Mouse (Mus musculus) c-Kit-positive CD71-positive TER-119-negative erythroid progenitor cells, embryonic 14.5 days (primary cell): Measurements from ENCODE around the gene Brox.
A peak's percentile ranks its signal among the peaks of the same experiment; 100 is the strongest.
"Not testable (repeated sequence)": the region's sequence is repeated elsewhere in the genome, so short reads cannot be mapped to it uniquely, and the experiment has no call there.

Source experiments
- DNase-seq: peaks from one replicate; pipeline ENCODE4 v3.0.0-alpha.2; 2013; ENCODE audit warnings: low read depth

Gene Brox

DNA sequence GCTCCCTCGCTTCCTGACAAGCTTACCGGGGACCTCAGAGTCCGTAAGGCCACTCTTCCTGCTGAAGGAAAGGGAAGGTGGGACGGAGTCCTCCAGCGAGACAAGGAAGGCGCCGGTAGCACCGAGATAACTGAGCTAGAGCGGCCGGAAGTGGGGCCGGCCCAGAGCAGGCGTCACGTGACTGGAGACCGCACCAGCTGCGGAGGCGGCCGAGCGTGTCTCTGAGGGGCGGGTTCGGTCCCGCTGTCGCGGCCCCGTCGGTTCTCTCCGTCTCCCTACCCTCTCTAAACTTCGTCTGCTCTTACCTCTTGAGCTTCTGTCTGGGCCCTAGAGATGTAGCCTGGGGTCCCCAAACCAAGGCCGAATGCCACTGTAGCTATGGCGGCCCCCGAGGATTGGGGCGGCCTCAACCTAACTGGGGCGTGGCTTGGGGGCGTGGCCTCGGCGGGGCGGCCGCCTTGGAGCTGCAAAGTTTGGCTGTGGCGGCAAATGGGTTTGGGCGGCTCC is at the start of gene Brox:
Gene Brox (minus strand): TSS at position 393 of the 507 bp plus-strand sequence.
- DNase-seq: peak; percentile 80

DNA sequence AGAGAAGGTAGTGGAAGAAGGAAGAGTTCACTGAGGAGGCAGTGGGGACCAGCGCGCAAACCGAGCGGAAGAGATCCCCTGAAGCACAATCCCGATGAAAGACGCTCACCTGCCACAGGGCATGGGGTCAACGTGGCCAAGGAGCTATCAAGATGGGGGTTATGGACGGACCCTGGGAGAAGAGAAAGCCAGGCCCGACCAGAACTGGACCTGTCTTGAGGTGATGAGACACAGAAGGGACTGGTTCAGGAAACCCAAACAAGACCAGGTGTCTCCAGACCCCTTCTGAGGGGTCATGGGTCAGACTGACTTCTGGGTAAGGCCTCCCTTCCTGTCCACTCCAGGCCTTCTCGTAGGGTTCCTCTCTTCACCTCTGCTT is 48.7 kb upstream of the Brox start:
- no peak for DNase-seq

DNA sequence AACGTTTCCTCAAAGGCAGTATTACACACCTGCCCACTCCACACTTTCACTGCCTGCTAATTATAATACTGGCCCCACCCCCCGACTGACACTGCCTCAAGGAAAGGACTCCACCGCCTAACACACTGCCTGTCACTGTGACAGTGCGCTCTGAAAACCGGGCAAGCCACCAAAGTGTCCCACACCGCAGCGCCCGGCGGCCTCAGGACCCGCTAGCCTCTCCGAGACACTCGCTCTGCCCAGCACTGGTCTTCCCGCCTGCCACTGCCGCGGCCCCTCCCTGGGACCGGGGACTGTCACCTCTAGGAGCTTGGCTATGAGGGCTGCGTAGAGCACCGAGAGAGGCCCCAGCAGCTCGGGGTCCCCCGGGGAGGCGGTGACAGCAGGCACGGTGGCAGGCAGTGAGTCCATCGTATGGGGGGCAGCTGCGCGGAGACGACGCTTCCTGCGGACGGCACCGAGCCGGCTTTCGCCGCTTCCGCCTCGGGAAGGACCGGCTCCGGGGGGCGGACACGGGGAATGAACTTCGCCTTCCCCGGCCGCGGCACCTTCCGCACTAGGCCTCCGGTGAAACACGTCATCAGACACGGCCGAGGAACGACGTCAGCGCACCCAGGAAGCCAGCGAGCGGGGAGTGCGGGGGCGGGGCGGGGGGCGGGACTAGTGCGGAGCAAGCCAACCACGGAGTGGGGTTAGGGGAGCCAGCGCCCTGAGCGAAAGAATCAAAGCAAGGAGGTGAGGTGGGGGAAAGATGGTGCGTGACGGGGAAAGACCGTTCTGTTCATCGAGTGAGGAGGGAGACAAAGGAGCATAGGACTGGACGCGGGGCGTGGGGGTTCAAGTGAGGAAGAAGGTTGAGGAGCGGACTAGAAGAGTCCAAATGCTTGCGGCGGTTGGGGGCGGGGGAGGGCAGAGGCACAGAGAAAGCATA is 48.1 kb upstream of the Brox start:
- DNase-seq: peak; percentile 90

GRCm38 (mm10) chr1:183342902-183343301 is 45.8 kb upstream of the Brox start:
- not testable (repeated sequence) for DNase-seq

DNA sequence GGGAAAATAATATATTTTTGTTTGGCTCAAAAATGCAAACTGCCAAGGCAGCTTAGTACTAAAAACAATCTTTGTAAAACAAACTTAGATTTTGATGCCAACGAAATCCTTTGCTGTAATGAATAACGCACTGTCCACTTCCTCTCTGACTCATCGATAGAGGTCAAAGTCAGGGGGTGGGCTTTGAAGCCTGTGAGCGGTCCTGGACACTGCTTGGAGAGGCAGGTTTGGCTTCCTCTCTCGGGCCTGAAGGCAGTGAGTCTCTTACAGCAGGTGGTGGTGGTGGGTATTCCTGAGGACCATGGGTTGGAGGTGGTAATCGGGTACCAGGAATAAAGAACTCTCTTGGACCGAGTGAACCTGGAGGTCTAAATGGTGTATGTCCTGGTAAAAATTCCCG is 30.1 kb upstream of the Brox start:
- no peak for DNase-seq

GRCm38 (mm10) chr1:183324433-183324832 is 27.4 kb upstream of the Brox start:
- DNase-seq: no peak

DNA sequence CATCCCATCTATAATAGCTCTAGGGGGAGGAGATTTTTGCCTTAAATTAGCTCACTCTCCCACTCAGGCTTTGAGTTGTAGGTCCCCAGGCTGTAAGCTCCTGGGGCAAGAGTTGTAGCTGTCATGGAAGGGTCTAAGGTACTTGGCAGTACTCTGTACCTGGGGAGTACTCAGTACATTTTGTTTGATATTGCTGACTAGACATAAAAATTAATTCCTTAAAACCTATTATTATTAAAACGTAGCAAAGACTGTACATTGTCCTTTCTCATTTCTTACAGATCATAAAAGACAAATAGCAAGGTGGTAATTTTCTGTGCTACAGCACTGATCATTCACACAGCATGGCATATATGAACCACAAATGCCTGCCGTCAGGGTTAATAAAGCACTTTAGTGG is 26.9 kb upstream of the Brox start:
- DNase-seq: no peak

- not testable (repeated sequence) for DNase-seq
Observed at GRCm38 (mm10) chr1:183322496-183322895, 25.4 kb upstream of the Brox start.

GRCm38 (mm10) chr1:183320708-183321107 is 23.6 kb upstream of the Brox start:
- DNase-seq: no peak

GRCm38 (mm10) chr1:183315783-183316182 is 18.7 kb upstream of the Brox start:
- no peak for DNase-seq

GRCm38 (mm10) chr1:183312076-183312475 is 15.0 kb upstream of the Brox start:
- no peak for DNase-seq

DNA sequence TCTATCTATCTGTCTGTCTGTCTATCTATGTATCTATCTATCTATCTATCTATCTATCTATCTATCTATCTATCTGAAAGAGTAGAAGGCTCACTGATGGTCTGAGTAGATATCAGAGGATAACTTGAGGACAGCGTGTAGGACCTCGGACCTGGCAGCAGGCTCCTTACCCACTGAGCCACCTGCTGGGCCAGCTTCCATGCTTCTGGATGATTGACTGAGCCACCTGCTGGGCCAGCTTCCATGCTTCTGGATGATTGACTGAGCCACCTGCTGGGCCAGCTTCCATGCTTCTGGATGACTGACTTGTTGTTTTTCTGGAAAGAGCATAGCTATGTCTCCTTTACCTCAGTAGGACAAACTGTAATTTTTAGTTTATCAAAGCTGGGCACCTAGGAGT is 12.5 kb upstream of the Brox start:
- DNase-seq: not testable (repeated sequence)

GRCm38 (mm10) chr1:183308476-183308875 is 11.4 kb upstream of the Brox start:
- DNase-seq: no peak

GRCm38 (mm10) chr1:183307555-183307954 is 10.5 kb upstream of the Brox start:
- DNase-seq: no peak

DNA sequence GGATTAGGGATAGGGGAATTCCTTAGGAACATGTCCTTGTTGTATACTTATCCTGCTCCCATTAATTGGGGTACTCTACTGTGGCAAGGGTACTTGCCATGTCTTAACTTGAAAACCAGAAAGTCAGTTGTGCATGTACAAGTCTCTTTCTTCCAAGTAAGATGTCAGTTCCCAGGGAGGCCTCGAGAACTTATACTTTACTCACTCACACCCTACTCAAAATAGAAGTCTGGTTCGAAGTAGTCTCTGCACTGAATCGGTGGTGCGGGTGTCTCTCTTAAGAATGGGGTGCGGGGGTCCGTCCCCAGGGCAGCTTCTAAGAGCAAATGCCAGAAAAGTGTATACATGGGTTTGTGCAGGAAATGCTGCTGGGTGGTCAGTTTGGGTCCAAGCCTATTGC is 2.1 kb upstream of the Brox start:
- DNase-seq: peak; percentile 99

GRCm38 (mm10) chr1:183297886-183298489 is 919 bp upstream of the Brox start:
- peak; percentile 70 for DNase-seq

DNA sequence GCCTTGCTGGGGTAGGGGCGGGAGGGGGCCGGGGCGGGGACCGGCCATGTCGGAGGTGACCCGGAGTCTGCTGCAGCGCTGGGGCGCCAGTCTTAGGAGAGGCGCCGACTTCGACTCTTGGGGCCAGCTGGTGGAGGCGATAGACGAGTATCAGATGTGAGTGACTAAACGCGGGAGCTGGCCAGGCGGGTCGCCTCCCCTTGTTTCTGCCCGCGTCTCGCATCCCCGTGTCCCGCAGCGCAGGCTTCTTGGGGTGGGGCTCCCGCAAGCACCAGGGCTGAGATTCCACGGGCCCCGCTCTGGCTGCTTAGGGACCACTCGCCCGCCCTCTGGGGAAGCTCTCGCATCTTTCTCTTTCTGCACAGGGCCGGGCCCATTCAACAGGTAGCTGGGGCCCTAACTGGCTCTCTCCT is 410 bp upstream of the Brox start:
- DNase-seq: peak; percentile 45

DNA sequence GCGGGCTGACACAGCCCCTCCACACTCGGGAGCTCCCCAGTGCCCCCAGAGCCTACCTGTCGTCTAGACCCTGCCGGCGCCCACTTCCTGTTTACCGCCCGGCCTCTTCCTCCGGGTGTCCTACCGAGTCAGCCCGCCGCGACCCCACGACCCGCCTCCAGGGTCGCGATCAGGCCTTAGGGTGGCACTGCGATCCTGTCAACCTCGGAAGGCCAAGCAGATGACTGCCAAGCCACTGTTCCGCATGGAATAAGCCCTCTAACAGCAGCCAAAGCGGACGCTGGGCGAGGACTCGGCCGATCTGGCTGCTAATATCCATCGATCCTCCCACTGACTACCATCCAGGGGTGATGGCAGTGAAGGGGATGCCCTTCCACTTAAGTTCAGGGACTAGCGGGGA is 604 bp downstream of the Brox start, which contains the start of gene Aida:
Gene Aida (plus strand): TSS at position 126 of the 400 bp plus-strand sequence.
- DNase-seq: peak; percentile 27

GRCm38 (mm10) chr1:183289576-183289975 is 7.5 kb downstream of the Brox start:
- DNase-seq: no peak

DNA sequence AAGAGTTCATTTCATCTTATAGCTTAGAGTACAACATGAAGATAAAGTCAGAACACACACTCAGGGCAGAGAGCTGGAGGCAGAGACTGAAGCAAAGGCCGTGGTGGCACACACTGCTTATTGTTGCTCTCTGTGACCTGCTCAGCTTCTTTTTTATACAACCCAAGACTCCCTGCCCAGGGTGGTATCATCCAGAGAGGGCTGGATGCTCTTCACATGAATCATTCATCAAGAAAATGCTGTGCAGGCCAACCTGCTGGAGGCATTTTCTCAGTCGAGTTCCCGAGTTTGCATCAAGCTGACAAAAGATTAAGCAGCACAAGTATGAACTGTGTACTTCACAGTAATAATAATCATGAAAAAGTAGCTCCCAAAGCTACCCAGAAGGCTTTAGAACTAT is 8.7 kb downstream of the Brox start:
- no peak for DNase-seq

DNA sequence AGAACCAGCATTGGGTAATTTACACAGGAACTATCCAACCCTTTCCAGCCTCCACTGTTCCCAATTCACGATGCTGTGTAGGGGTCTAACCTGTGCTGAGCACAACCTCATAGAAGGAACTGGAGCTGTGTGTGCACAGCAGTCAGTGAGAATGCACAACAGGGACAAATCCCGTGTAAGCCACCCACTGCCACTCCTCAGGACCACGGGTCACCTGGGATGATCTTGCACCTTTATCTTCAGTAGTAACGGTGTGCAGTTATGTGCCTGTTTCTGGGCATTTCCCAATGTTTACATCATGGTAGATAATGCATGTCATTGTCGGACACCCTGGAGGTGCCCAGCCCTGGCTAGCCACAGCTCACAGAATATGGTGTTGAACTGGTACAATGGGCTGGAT is 21.3 kb downstream of the Brox start:
- DNase-seq: no peak

- DNase-seq: no peak
Observed at GRCm38 (mm10) chr1:183274385-183274784, 22.7 kb downstream of the Brox start.
